Mouse (Mus musculus): ENCODE results near the gene Tmem38a. TPM values are rescaled to one million over a fixed set of nuclear protein-coding genes. Genes with fewer than 3 reads are reported as not detected.

The Tmem38a gene
- 100 to 1,000 TPM; 115 to 120 TPM for total RNA-seq (2021)
- long read RNA-seq, experiment 1, transcript Tmem38a-201 (6 exons, 2,124 nt), result major isoform, 99 of 131 reads
- long read RNA-seq, experiment 1, partial matches to known transcripts, result 3 of 131 reads
- long read RNA-seq, experiment 1, other reads (novel, unspliced or antisense), result 27 of 131 reads
- long read RNA-seq, experiment 2, transcript Tmem38a-201 (6 exons, 2,124 nt), result major isoform, 159 of 196 reads
- long read RNA-seq, experiment 2, partial matches to known transcripts, result 3 of 196 reads
- long read RNA-seq, experiment 2, other reads (novel, unspliced or antisense), result 33 of 196 reads

- DNase-seq (ENCODE audit: low spot score in 2 of 2), result peak; percentile 81 to 85
- peak within 1 kb of the TSS; percentile 90 for H3K4me3 ChIP-seq
- no peak for TF ChIP-seq CTCF (conservative IDR thresholded peaks at IDR 0.05)
- peak within 1 kb of the TSS; percentile 96 for H3K27ac ChIP-seq
These were observed at the start of gene Tmem38a for GRCm38 (mm10) chr8:72571611-72572473. Gene Tmem38a, plus strand, starts transcription at chr8:72572055.

GRCm38 (mm10) chr8:72532103-72532502 lies 39.8 kb upstream of the Tmem38a start:
- no peak overlapping the region for H3K4me3 ChIP-seq
- no peak overlapping the region for H3K27ac ChIP-seq
- no peak for DNase-seq (ENCODE audit: low spot score in 2 of 2)
- no peak for TF ChIP-seq CTCF (conservative IDR thresholded peaks at IDR 0.05)

GRCm38 (mm10) chr8:72534888-72535287 lies 37.0 kb upstream of the Tmem38a start:
- no peak for TF ChIP-seq CTCF (conservative IDR thresholded peaks at IDR 0.05)
- no peak overlapping the region for H3K4me3 ChIP-seq
- no peak for DNase-seq (ENCODE audit: low spot score in 2 of 2)
- no peak overlapping the region for H3K27ac ChIP-seq

DNA sequence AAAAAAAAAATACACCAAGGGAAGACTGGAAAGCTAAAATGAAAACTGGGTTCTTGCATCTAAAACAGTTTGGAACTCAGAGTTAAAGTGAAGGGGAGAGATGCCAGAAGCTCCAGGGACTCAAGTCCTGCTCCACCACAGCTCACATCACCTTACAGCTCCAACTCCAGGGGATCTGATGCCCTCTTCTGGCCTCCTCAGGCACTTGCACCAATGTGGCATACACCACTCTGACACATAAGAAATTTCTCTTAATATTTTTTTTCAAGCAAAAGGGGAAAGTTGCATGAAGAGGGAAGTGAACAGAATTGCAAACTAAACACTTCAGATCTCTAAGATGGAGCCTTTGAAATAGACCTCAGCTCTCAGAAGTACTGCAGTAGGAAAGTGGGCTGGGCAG lies 32.6 kb upstream of the Tmem38a start:
- Histone ChIP-seq H3K27ac (no peak overlapping the region), H3K4me3 (no peak overlapping the region)
- TF ChIP-seq CTCF (conservative IDR thresholded peaks at IDR 0.05), result peak; percentile 59
- no peak for DNase-seq (ENCODE audit: low spot score in 2 of 2)

GRCm38 (mm10) chr8:72547122-72547801 lies 24.6 kb upstream of the Tmem38a start:
- no peak for TF ChIP-seq CTCF (conservative IDR thresholded peaks at IDR 0.05)
- H3K4me3 ChIP-seq, result peak overlapping the region; percentile 100
- H3K27ac ChIP-seq, result peak overlapping the region; percentile 76
- no peak for DNase-seq (ENCODE audit: low spot score in 2 of 2)

DNA sequence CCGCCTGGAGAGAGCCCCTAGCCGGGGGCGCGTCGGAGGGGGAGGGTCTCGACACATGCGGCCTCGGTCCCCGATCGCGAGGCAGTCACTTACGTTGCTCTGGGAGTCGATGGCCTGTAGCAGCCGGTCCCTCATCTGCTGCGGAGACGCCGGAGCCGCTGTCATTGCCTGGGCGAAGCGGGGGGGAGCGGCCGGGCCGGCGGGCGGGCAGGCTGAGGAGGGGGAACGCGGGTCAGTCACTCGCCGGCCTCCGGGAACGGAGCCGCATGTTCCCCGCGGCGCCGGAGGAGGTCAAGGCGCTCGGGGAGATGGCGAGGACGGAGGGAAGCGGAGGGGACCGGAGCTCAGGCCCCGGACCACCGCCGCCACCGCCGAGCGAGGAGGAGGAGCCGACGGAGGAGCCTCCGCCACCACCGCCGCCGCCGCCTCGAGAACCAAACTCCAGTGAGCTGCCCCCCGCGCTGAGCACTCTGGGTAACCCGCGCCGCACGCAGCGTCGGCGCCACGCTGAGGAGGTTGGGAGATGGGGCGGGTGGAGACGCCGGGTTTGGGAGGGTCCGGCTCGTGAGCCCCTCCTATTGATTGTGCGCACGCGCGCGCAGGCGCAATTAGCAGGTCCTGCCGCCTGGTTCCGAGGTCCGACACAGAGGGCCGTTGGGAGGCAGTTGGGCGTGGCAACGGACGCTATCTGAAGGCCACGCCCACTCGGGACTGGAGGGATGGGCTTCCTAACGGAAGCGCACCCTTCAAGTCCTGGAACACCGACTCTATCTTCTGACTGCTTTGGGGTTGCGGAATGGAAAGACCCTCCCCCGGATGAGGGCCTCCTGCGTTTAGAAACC lies 23.8 kb upstream of the Tmem38a start, which contains the start of gene Med26:
Gene Med26, minus strand, starts transcription at position 469 of the 842 bp plus-strand sequence.
- DNase-seq (ENCODE audit: low spot score in 2 of 2), result peak; percentile 96 to 99
- peak within 1 kb of the TSS; percentile 100 for H3K4me3 ChIP-seq
- TF ChIP-seq CTCF (conservative IDR thresholded peaks at IDR 0.05), result peak; percentile 30
- peak within 1 kb of the TSS; percentile 92 for H3K27ac ChIP-seq

DNA sequence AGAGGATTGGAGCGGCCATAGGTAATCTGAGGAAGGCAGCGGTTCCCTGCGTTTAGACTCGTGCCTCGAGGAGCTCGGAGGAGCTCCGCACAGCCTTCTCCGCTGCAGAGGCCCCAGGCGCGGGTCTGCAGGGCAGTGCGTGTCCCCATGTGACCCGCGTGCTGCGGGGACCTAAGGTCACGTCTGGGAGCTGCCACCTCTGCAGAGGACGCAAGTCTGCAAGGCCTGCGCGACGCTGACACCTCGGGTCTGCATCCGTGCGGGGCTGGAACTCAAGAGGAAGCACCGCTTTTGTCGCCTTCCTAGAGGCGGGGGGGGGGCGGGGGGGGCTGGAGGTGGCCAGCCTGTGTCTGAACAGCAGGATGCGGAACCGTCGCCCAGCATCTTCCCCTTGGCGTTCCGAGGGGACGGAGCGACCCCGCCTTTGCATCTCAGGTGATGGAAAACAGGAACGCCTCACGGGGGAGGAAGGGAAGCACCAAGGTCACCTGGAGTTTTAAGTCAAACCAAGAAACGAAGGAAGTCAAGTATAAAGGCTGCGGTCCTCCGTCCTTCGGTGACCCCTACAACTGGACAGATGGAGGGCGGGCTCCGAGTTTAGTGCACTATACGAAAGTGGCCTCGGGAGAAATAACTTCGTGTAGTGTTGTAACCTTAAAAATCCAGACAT lies 23.1 kb upstream of the Tmem38a start:
- H3K4me3 ChIP-seq, result peak overlapping the region; percentile 100
- no peak for DNase-seq (ENCODE audit: low spot score in 2 of 2)
- TF ChIP-seq CTCF (conservative IDR thresholded peaks at IDR 0.05), result no peak

GRCm38 (mm10) chr8:72549314-72549892 lies 22.5 kb upstream of the Tmem38a start:
- H3K27ac ChIP-seq, result peak overlapping the region; percentile 92; the same call in 1 of the 2 replicates
- H3K4me3 ChIP-seq, result peak overlapping the region; percentile 100
- no peak for DNase-seq (ENCODE audit: low spot score in 2 of 2)
- TF ChIP-seq CTCF (conservative IDR thresholded peaks at IDR 0.05), result no peak

More for the DNA sequence above, 23.1 kb upstream of the Tmem38a start:
- peak overlapping the region; percentile 92 for H3K27ac ChIP-seq

DNA sequence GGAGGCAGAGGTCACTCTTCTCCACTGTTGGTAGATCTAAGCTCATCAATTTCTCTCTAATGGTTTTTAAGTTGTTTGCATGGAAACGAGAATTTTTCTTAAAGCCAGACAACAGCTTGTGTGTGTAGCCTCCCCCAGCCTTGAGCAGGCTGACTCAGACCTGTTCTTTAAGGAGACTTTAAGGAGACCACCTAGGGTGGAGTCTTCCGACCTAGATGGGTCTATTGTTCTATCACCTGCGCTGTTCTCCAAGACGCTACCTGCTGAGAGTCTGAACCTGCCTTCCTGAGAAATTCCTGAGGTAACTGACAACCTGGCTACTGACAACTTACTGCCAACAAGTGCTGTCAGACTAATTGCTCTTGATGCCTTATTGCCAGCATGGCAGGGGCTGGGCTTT lies 16.1 kb upstream of the Tmem38a start:
- Histone ChIP-seq H3K27ac (no peak overlapping the region), H3K4me3 (no peak overlapping the region)
- TF ChIP-seq CTCF (conservative IDR thresholded peaks at IDR 0.05), result no peak
- no peak for DNase-seq (ENCODE audit: low spot score in 2 of 2)

- Histone ChIP-seq H3K27ac (no peak overlapping the region), H3K4me3 (no peak overlapping the region)
- TF ChIP-seq CTCF (conservative IDR thresholded peaks at IDR 0.05), result no peak
- DNase-seq (ENCODE audit: low spot score in 2 of 2), result no peak
These were observed 10.7 kb upstream of the Tmem38a start for GRCm38 (mm10) chr8:72561111-72561689.

- no peak for TF ChIP-seq CTCF (conservative IDR thresholded peaks at IDR 0.05)
- H3K27ac ChIP-seq, result no peak overlapping the region
- DNase-seq (ENCODE audit: low spot score in 2 of 2), result no peak
- no peak overlapping the region for H3K4me3 ChIP-seq
These were observed 5.9 kb upstream of the Tmem38a start for GRCm38 (mm10) chr8:72565970-72566369.

Measured in layer of hippocampus, adult 2 months (tissue).